Mouse (Mus musculus): ENCODE measurements around the gene Ndufs4. TPM values are rescaled to one million over a fixed set of nuclear protein-coding genes. Genes with fewer than 3 reads are reported as not detected.
A peak's percentile ranks its signal among the peaks of the same experiment; 100 is the strongest.

The Ndufs4 gene
- 363 and 402 TPM in 2 replicates for polyA plus RNA-seq (2015; fragmentation: Nextera tagmentation; extraction: Ambion mirVana)

- peak within 1 kb of the TSS; percentile 85 for H3K9ac ChIP-seq (replicated peaks)
- H3K27me3 ChIP-seq (replicated peaks): no peaks in the 10 kb centered on the region
- no peak for ATAC-seq (ENCODE audit: low FRiP score)
- peak within 1 kb of the TSS; percentile 76 for H3K4me3 ChIP-seq (replicated peaks)
- H3K9me3 ChIP-seq (replicated peaks): no peaks in the 10 kb centered on the region
- H3K4me2 ChIP-seq: peak within 1 kb of the TSS; percentile 70
- 0 out of 2 replicates have a peak, but pooled peaks cover 3% of the 10 kb centered on the region for H3K36me3 ChIP-seq
- peaks cover 15% of the 10 kb centered on the region for H3K4me1 ChIP-seq
- peak within 1 kb of the TSS; percentile 92 for H3K27ac ChIP-seq (replicated peaks)
- 49% methylated on average over 13 of the region's 13 CpGs for WGBS
These were observed at the start of gene Ndufs4 for GRCm38 (mm10) chr13:114388211-114388965. Gene Ndufs4, minus strand, starts transcription at chr13:114388258.

GRCm38 (mm10) chr13:114432491-114432890 is 44.4 kb upstream of the Ndufs4 start:
- Histone ChIP-seq H3K27me3 (replicated peaks) (no peaks in the 10 kb centered on the region), H3K9me3 (replicated peaks) (no peaks in the 10 kb centered on the region), H3K4me3 (replicated peaks) (no peak overlapping the region), H3K27ac (replicated peaks) (no peak overlapping the region), H3K4me2 (no peak overlapping the region), H3K9ac (replicated peaks) (no peak overlapping the region), H3K36me3 (no peaks in the 10 kb centered on the region), H3K4me1 (no peaks in the 10 kb centered on the region)
- 79% methylated on average over 5 of the region's 5 CpGs for WGBS
- no peak for ATAC-seq (ENCODE audit: low FRiP score)

GRCm38 (mm10) chr13:114425230-114425629 is 37.2 kb upstream of the Ndufs4 start:
- Histone ChIP-seq H3K4me2 (no peak overlapping the region), H3K27ac (replicated peaks) (no peak overlapping the region), H3K36me3 (no peaks in the 10 kb centered on the region), H3K4me3 (replicated peaks) (no peak overlapping the region), H3K9me3 (replicated peaks) (no peaks in the 10 kb centered on the region), H3K27me3 (replicated peaks) (no peaks in the 10 kb centered on the region), H3K9ac (replicated peaks) (no peak overlapping the region), H3K4me1 (no peaks in the 10 kb centered on the region)
- 95% methylated on average over 5 of the region's 5 CpGs for WGBS
- ATAC-seq (ENCODE audit: low FRiP score): no peak

- WGBS: 92% methylated on average over 8 of the region's 8 CpGs
- no peaks in the 10 kb centered on the region for H3K4me1 ChIP-seq
- H3K27ac ChIP-seq (replicated peaks): no peak overlapping the region
- no peaks in the 10 kb centered on the region for H3K9me3 ChIP-seq (replicated peaks)
- no peaks in the 10 kb centered on the region for H3K36me3 ChIP-seq
- H3K4me3 ChIP-seq (replicated peaks): no peak overlapping the region
- no peak overlapping the region for H3K9ac ChIP-seq (replicated peaks)
- ATAC-seq (ENCODE audit: low FRiP score): no peak
- no peaks in the 10 kb centered on the region for H3K27me3 ChIP-seq (replicated peaks)
- no peak overlapping the region for H3K4me2 ChIP-seq
These were observed 32.2 kb upstream of the Ndufs4 start for GRCm38 (mm10) chr13:114420235-114420634.

GRCm38 (mm10) chr13:114419364-114419763 is 31.3 kb upstream of the Ndufs4 start:
- Histone ChIP-seq H3K36me3 (no peaks in the 10 kb centered on the region), H3K4me3 (replicated peaks) (no peak overlapping the region), H3K9ac (replicated peaks) (no peak overlapping the region), H3K27me3 (replicated peaks) (no peaks in the 10 kb centered on the region), H3K9me3 (replicated peaks) (no peaks in the 10 kb centered on the region), H3K4me1 (no peaks in the 10 kb centered on the region), H3K27ac (replicated peaks) (no peak overlapping the region), H3K4me2 (no peak overlapping the region)
- no peak for ATAC-seq (ENCODE audit: low FRiP score)
- 67% methylated on average over 3 of the region's 3 CpGs for WGBS

- no peaks in the 10 kb centered on the region for H3K36me3 ChIP-seq
- no peaks in the 10 kb centered on the region for H3K9me3 ChIP-seq (replicated peaks)
- no peak overlapping the region for H3K27ac ChIP-seq (replicated peaks)
These were observed 24.3 kb upstream of the Ndufs4 start for GRCm38 (mm10) chr13:114412326-114412725.

GRCm38 (mm10) chr13:114406866-114407265 is 18.8 kb upstream of the Ndufs4 start:
- H3K4me2 ChIP-seq: no peak overlapping the region
- no peak overlapping the region for H3K9ac ChIP-seq (replicated peaks)
- 2% methylated on average over 5 of the region's 5 CpGs for WGBS
- H3K36me3 ChIP-seq: no peaks in the 10 kb centered on the region
- no peak overlapping the region for H3K4me3 ChIP-seq (replicated peaks)
- H3K4me1 ChIP-seq: no peaks in the 10 kb centered on the region
- H3K9me3 ChIP-seq (replicated peaks): no peaks in the 10 kb centered on the region
- no peak for ATAC-seq (ENCODE audit: low FRiP score)
- H3K27ac ChIP-seq (replicated peaks): no peak overlapping the region
- H3K27me3 ChIP-seq (replicated peaks): no peaks in the 10 kb centered on the region

More at GRCm38 (mm10) chr13:114412326-114412725, 24.3 kb upstream of the Ndufs4 start:
- Histone ChIP-seq H3K9ac (replicated peaks) (no peak overlapping the region), H3K4me2 (no peak overlapping the region), H3K4me3 (replicated peaks) (no peak overlapping the region), H3K4me1 (no peaks in the 10 kb centered on the region), H3K27me3 (replicated peaks) (no peaks in the 10 kb centered on the region)
- no peak for ATAC-seq (ENCODE audit: low FRiP score)

- no peaks in the 10 kb centered on the region for H3K9me3 ChIP-seq (replicated peaks)
- no peaks in the 10 kb centered on the region for H3K4me1 ChIP-seq
- 2% methylated on average over 5 of the region's 5 CpGs for WGBS
- no peak for ATAC-seq (ENCODE audit: low FRiP score)
- H3K27ac ChIP-seq (replicated peaks): no peak overlapping the region
- no peak overlapping the region for H3K4me2 ChIP-seq
- no peak overlapping the region for H3K9ac ChIP-seq (replicated peaks)
- no peaks in the 10 kb centered on the region for H3K27me3 ChIP-seq (replicated peaks)
- H3K4me3 ChIP-seq (replicated peaks): no peak overlapping the region
- no peaks in the 10 kb centered on the region for H3K36me3 ChIP-seq
These were observed 18.4 kb upstream of the Ndufs4 start for GRCm38 (mm10) chr13:114406424-114406823.

- Histone ChIP-seq H3K9me3 (replicated peaks) (no peaks in the 10 kb centered on the region), H3K9ac (replicated peaks) (no peak overlapping the region), H3K27ac (replicated peaks) (no peak overlapping the region), H3K4me3 (replicated peaks) (no peak overlapping the region), H3K27me3 (replicated peaks) (no peaks in the 10 kb centered on the region), H3K36me3 (no peaks in the 10 kb centered on the region), H3K4me2 (no peak overlapping the region), H3K4me1 (no peaks in the 10 kb centered on the region)
- ATAC-seq (ENCODE audit: low FRiP score): no peak
- WGBS: 91% methylated on average over 9 of the region's 9 CpGs
These were observed 17.1 kb upstream of the Ndufs4 start for GRCm38 (mm10) chr13:114405100-114405715.

- no peaks in the 10 kb centered on the region for H3K9me3 ChIP-seq (replicated peaks)
- H3K4me2 ChIP-seq: no peak overlapping the region
- H3K4me3 ChIP-seq (replicated peaks): no peak overlapping the region
- H3K27me3 ChIP-seq (replicated peaks): no peaks in the 10 kb centered on the region
- WGBS: 92% methylated on average over 2 of the region's 2 CpGs
- no peak overlapping the region for H3K27ac ChIP-seq (replicated peaks)
- no peaks in the 10 kb centered on the region for H3K36me3 ChIP-seq
- H3K4me1 ChIP-seq: no peaks in the 10 kb centered on the region
- H3K9ac ChIP-seq (replicated peaks): no peak overlapping the region
- no peak for ATAC-seq (ENCODE audit: low FRiP score)
These were observed 10.8 kb upstream of the Ndufs4 start for GRCm38 (mm10) chr13:114398906-114399305.

GRCm38 (mm10) chr13:114397281-114397680 is 9.2 kb upstream of the Ndufs4 start:
- no peaks in the 10 kb centered on the region for H3K36me3 ChIP-seq
- ATAC-seq (ENCODE audit: low FRiP score): no peak
- no peaks in the 10 kb centered on the region for H3K4me1 ChIP-seq
- H3K27me3 ChIP-seq (replicated peaks): no peaks in the 10 kb centered on the region
- no peak overlapping the region for H3K4me3 ChIP-seq (replicated peaks)
- no peak overlapping the region for H3K27ac ChIP-seq (replicated peaks)
- no peaks in the 10 kb centered on the region for H3K9me3 ChIP-seq (replicated peaks)
- 20% methylated on average over 9 of the region's 9 CpGs for WGBS
- no peak overlapping the region for H3K9ac ChIP-seq (replicated peaks)
- 0 out of 2 replicates have a peak overlapping the region, but pooled peaks have one; percentile 3 for H3K4me2 ChIP-seq

GRCm38 (mm10) chr13:114396863-114397262 is 8.8 kb upstream of the Ndufs4 start:
- Histone ChIP-seq H3K27me3 (replicated peaks) (no peaks in the 10 kb centered on the region), H3K9ac (replicated peaks) (no peak overlapping the region), H3K4me3 (replicated peaks) (no peak overlapping the region), H3K4me2 (0 out of 2 replicates have a peak overlapping the region, but pooled peaks have one; percentile 3), H3K9me3 (replicated peaks) (no peaks in the 10 kb centered on the region), H3K27ac (replicated peaks) (no peak overlapping the region), H3K36me3 (no peaks in the 10 kb centered on the region), H3K4me1 (no peaks in the 10 kb centered on the region)
- no peak for ATAC-seq (ENCODE audit: low FRiP score)
- 31% methylated on average over 10 of the region's 10 CpGs for WGBS
